Mouse (Mus musculus) lung, postnatal 14 days (tissue): ENCODE measurements at regions not wholly inside any gene's neighbourhood (a gene's known extent, or its start where the extent isn't known, plus 50 kb on each side); places are given as distances from the start of the nearest gene placed in this dataset.
"Not testable (repeated sequence)": the region's sequence is repeated elsewhere in the genome, so short reads cannot be mapped to it uniquely, and the experiment has no call there.

Experiments
- DNase-seq: peaks from one replicate; pipeline ENCODE4 v3.0.0; 2021

- DNase-seq: no peak
Observed at GRCm38 (mm10) chr6:73676979-73677378, 207.5 kb upstream of the 4931417E11Rik start.

- DNase-seq: no peak
Observed at GRCm38 (mm10) chr6:73669401-73669800, 199.9 kb upstream of the 4931417E11Rik start.

GRCm38 (mm10) chr6:73658988-73659387 lies 189.5 kb upstream of the 4931417E11Rik start:
- no peak for DNase-seq

GRCm38 (mm10) chr6:73645378-73645777 lies 175.9 kb upstream of the 4931417E11Rik start:
- no peak for DNase-seq

- DNase-seq: no peak
Observed at GRCm38 (mm10) chr6:73644778-73645267, 175.4 kb upstream of the 4931417E11Rik start.

- DNase-seq: no peak
Observed at GRCm38 (mm10) chr6:73628600-73628999, 159.1 kb upstream of the 4931417E11Rik start.

- no peak for DNase-seq
Observed at GRCm38 (mm10) chr6:73626451-73626850, 157.0 kb upstream of the 4931417E11Rik start.

- no peak for DNase-seq
Observed at GRCm38 (mm10) chr6:73624211-73624610, 154.7 kb upstream of the 4931417E11Rik start.

GRCm38 (mm10) chr6:73621839-73622426 lies 152.5 kb upstream of the 4931417E11Rik start:
- no peak for DNase-seq

- no peak for DNase-seq
Observed at GRCm38 (mm10) chr6:73612266-73612665, 142.8 kb upstream of the 4931417E11Rik start.

- DNase-seq: no peak
Observed at GRCm38 (mm10) chr6:73611839-73612238, 142.4 kb upstream of the 4931417E11Rik start.

GRCm38 (mm10) chr6:73610048-73610624 lies 140.7 kb upstream of the 4931417E11Rik start:
- DNase-seq: no peak

GRCm38 (mm10) chr6:73587686-73588085 lies 118.2 kb upstream of the 4931417E11Rik start:
- DNase-seq: no peak

GRCm38 (mm10) chr6:73576708-73577107 lies 107.2 kb upstream of the 4931417E11Rik start:
- DNase-seq: no peak

GRCm38 (mm10) chr6:73560000-73560399 lies 90.5 kb upstream of the 4931417E11Rik start:
- no peak for DNase-seq

GRCm38 (mm10) chr6:73530559-73530958 lies 61.1 kb upstream of the 4931417E11Rik start:
- no peak for DNase-seq

- no peak for DNase-seq
Observed at GRCm38 (mm10) chr6:73530098-73530497, 60.6 kb upstream of the 4931417E11Rik start.

GRCm38 (mm10) chr6:73523658-73524057 lies 54.2 kb upstream of the 4931417E11Rik start:
- peak; percentile 8 for DNase-seq

GRCm38 (mm10) chr6:73519894-73520293 lies 50.4 kb upstream of the 4931417E11Rik start:
- DNase-seq: not testable (repeated sequence)
